Mouse (Mus musculus) mature B cell (primary cell): ENCODE data around the gene Naa20.

Experiments used
- in situ Hi-C: fragments of 300-500 bp; cut with MboI; formaldehyde crosslinking; loops from 2 replicates; pipeline ENCODE4 v1.14.3; 2019

Naa20 gene

DNA sequence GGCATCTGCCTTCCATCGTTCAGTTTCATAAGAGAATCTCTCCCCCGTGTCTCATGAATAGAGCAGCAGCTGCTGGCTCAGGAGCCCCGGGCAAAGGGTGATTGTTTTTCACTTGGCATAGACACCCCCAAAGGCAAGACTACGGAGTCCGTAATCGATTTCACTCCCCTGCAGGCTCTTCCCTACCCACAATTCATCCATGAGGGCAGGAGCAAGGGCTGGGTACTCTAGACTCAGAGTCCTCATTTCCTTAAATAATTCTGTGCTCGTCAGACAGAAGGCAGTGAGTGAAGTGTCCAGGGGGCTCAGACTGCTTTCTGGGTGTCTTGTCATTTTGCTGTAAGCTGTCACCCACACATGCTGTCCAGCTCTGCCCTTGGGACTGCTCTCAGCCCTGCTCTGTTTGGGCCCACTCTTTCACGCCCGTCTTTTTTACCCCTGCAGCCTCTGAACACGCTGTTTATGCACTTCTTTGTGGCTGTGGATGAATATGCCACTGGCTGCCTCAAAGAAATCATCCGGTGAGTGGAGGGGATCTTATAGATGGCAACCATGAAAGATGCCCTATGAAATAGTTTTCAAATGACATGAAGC, 47.7 kb downstream of the Naa20 start:
- in situ Hi-C loops = loop anchor here (10.0 to 25.0 kb wide), 2 partner anchors 465 to 563 kb away; partner anchors contain the start of gene Ralgapa2

DNA sequence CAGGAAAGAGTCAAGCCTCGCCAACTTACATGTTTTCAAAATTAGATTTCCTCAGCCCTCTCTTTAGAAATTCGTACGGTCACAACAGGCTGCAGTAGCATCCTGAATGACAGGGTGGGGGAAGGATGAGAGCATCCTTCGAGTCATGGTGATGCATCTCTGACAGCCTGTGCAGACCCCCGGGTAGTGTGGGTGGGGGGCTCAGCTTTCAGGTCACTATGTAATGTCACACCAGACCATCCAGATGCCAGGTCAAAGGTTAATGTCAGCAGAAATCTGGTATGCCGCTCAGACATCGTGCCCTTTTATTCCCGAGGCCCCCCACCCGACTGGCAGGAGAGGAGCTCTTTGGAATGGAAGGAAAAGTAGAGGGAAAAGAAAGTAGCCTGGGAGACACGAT, 48.3 kb downstream of the Naa20 start:
- in situ Hi-C loops = loop anchor here (10.0 kb wide), 1 partner anchor 465 kb away; no protein-coding TSS in a partner anchor

DNA sequence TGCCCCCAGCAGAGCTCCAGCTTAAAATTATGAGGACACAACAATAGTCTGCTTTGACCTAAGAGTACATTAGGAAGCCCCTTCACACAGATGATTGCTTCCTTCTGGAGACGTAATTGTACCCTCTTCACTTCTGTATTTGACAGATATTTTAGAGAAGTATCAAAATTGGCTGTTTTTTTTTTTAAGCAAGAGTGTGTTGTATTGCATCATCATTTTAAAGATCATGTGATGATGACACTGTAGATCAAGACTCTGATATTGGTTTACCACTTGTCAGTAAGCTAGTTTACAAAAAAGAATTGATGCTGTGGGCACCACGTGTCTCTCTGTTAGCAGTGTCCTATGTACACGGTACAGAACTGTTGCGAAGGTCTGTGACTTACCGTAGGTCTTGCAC, 50.8 kb downstream of the Naa20 start:
- in situ Hi-C loops = loop anchor here (10.0 kb wide), 1 partner anchor 462 kb away; no protein-coding TSS in a partner anchor

DNA sequence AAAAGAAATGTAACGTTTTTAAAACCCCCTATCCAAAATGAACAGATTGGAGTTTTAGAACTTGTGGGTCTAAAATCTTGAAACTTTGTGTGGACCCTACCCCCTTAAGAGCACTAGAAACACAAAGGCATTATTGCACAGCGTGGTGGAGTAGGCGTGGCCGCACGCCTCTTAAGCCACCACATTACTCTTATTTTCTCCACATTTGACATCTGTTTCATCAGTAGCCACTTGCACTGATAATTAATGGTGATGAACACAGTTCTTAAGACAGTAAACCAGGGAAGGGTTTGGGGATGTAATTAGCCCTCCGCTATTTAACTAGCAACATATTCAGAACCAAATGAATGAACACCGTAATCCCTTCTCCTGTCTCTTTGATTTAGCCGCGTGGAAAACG, 53.9 kb downstream of the Naa20 start:
- in situ Hi-C loops = loop anchor here (10.0 kb wide), 1 partner anchor 459 kb away; no protein-coding TSS in a partner anchor

DNA sequence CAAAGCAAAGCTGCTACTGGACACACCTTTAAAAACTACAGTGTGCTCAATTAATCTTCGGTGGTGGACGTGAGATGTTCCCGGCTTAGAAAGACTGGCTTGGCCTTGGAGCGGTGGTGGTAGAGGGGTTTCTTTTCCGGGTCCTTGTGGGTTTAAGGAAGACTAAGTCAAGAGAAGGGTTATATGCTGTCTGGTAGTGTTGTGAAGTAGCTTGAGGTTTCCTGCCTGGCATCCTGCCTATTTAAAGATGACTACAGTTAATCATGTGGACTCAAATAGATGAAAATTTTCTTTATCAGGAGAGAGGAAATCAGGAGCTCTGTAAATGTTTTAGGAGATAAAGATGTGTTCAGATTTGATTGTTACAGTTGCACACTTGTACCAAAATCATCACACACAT, 54.4 kb downstream of the Naa20 start:
- in situ Hi-C loops = loop anchor here (10.0 kb wide), 1 partner anchor 458 kb away; no protein-coding TSS in a partner anchor

DNA sequence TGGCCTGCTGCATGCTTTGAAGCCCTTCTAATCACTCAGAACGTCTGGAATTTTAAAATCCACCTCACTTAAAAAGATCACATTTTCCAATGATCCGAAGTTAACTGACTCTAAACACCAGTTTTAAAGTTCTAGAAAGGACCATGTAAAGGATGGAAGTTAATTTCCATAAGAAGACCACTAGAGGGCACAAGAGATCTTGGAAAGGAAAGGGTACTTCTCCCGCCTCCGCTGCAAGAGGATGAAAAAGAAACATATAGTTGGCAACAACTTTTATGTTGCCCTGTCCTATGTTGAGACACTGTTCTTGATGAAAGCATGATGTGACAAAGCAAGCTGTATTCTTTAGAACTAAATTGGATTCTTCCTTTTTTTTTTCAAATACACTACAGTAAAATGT, 55.6 kb downstream of the Naa20 start:
- in situ Hi-C loops = loop anchor here (10.0 kb wide), 1 partner anchor 457 kb away; no protein-coding TSS in a partner anchor

DNA sequence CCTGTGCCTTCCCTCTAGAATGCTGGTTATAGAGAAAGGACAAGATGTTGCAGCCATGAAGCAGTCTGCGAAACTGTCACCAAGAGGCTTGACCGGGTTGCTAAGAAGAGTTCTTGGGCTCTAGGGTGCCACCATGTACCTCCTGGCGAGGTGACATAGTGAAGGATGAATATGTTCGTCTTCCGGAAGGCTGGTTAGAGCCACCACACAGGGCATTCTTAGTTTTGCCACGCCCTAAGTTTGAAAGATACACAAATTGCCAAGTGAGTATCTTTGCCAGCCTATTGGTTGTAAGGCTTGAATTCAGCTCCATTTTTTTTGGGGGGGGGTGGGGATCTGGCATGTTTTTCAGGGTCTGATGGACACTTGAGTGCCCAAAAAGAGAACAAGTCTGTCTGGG, 56.2 kb downstream of the Naa20 start:
- in situ Hi-C loops = loop anchor here (10.0 kb wide), 1 partner anchor 457 kb away; no protein-coding TSS in a partner anchor

DNA sequence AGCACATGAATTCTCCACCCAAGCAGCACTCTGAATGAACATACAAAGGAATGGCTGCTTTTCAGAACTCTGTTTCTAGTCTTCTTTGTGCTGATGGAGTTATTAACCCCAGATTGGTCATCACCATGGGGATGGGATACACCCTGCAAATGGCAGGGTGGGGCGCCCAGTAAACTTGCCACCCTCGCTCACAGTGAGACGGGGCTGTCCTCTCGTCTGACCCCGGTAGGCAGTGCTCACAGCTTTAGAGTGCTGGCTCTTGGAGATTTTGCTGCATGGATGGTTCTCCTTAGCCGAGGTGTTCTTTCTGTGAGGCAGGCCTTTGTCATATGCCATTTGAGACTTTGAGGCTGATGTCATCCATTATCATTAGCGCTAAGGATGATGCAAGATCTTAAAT, 56.7 kb downstream of the Naa20 start:
- in situ Hi-C loops = loop anchor here (10.0 kb wide), 1 partner anchor 456 kb away; no protein-coding TSS in a partner anchor

DNA sequence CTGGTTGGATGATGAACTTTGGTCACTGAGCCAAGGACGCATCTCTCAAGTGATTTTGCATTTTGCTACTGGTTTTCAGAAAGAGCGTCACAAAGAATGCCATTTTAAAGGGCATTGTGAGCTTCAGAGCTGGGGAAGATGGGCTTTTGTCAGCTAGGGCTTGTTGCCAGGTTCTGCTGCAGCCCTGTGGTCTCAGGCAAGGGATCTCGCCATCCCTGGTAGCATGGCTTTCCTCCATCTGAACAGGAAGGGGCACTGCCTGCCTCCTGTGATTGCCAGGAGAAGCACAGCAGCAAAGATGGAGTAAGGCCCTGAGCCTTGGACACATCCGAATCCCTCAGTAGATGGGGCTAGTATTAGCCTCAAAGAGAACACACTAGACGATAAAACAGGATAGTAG, 60.0 kb downstream of the Naa20 start:
- in situ Hi-C loops = no loop called here
